Mouse (Mus musculus) bone marrow, adult 2 months (tissue): ENCODE results near the gene Map2k2.

ENCODE experiments used
- CTCF ChIP-seq: fragments of 200-500 bp; IDR thresholded peaks from 2 replicates; pipeline ENCODE4 v1.5.1; 2011; ENCODE audit warnings: low read length, control low read depth; ENCODE audit not compliant: control insufficient read depth, insufficient read depth
- POLR2A ChIP-seq: fragments of 200-500 bp; IDR thresholded peaks from 2 replicates; pipeline ENCODE4 v1.6.1; 2011; ENCODE audit warnings: low read depth, mild to moderate bottlenecking, control low read depth, low read length, borderline replicate concordance; ENCODE audit not compliant: control insufficient read depth

GRCm38 (mm10) chr10:81175936-81176465 lies 70.3 kb downstream of the Map2k2 start:
- TF ChIP-seq CTCF (no peak), POLR2A (no peak)
